Mouse (Mus musculus): ENCODE results near the gene Pak7. TPM values are rescaled to one million over a fixed set of nuclear protein-coding genes. Genes with fewer than 3 reads are reported as not detected.

Gene Pak7
- 0.72 TPM for polyA plus RNA-seq (2017; shearing (Covaris generic))

GRCm38 (mm10) chr2:136387181-136388131 is at the start of gene Pak7:
Pak7 (minus strand) TSS chr2:136387967.

GRCm38 (mm10) chr2:136051688-136052289 is 336.0 kb downstream of the Pak7 start, which contains the start of gene Lamp5:
Lamp5 (plus strand) TSS chr2:136052239.

Other genes with a start within 250 kb of the Pak7 start
- 0.41 TPM for gene Ankef1, start 113.9 kb upstream of the Pak7 start, polyA plus RNA-seq (2017; shearing (Covaris generic))

Data from effector memory CD4-positive, alpha-beta T cell, adult 7 months (primary cell).